Mouse (Mus musculus) lung, embryonic 16.5 days (tissue): Measurements from ENCODE around the gene Prkce. TPM values are rescaled to one million over a fixed set of nuclear protein-coding genes. Genes with fewer than 3 reads are reported as not detected.

Source experiments
- ATAC-seq: fragments of 200-750 bp; cut with Nextera tagmentation; 2 replicates; pipeline ENCODE4 v1.8.0; 2017; ENCODE audit warnings: low read depth, mild to moderate bottlenecking, moderate library complexity
- H3K27ac ChIP-seq: fragments of 300-500 bp; sonication (generic); 2 replicates; pipeline ENCODE4 v1.5.1; 2014; ENCODE audit warnings: mild to moderate bottlenecking, control low read depth, low read length
- H3K27me3 ChIP-seq: fragments of 300-500 bp; sonication (generic); 2 replicates; pipeline ENCODE4 v1.6.1; 2014; ENCODE audit warnings: low read depth, low read length, mixed read lengths; ENCODE audit not compliant: control insufficient read depth, insufficient read depth
- H3K36me3 ChIP-seq: fragments of 300-500 bp; sonication (generic); 2 replicates; pipeline ENCODE4 v1.6.1; 2014; ENCODE audit warnings: low read length; ENCODE audit not compliant: control insufficient read depth, insufficient read depth
- H3K4me1 ChIP-seq: fragments of 300-500 bp; sonication (generic); replicated peaks from 2 replicates; pipeline ENCODE4 v1.6.1; 2014; ENCODE audit warnings: low read length, mixed read lengths; ENCODE audit not compliant: control insufficient read depth, insufficient read depth
- H3K4me2 ChIP-seq: fragments of 300-500 bp; sonication (generic); 2 replicates; pipeline ENCODE4 v1.6.1; 2014; ENCODE audit warnings: low read depth, low read length, control low read depth
- H3K4me3 ChIP-seq: fragments of 300-500 bp; sonication (generic); 2 replicates; pipeline ENCODE4 v1.5.1; 2014; ENCODE audit warnings: mild to moderate bottlenecking, low read length, control low read depth
- H3K9ac ChIP-seq: fragments of 300-500 bp; sonication (generic); 2 replicates; pipeline ENCODE4 v1.6.1; 2014; ENCODE audit warnings: low read length, control low read depth
- H3K9me3 ChIP-seq: fragments of 300-500 bp; sonication (generic); 2 replicates; pipeline ENCODE4 v1.6.1; 2016; ENCODE audit warnings: low read length; ENCODE audit not compliant: control insufficient read depth
- WGBS: fragments of 180-500 bp; shearing (Covaris S2); extraction: QIAGEN DNeasy Blood & Tissue Kit; methylation state at CpG from one replicate; pipeline ENCODE4 v1.1.7; 2014; 5-methylcytosine and 5-hydroxymethylcytosine counted together
- polyA plus RNA-seq: library from polyadenylated mRNA; unstranded; fragments of >200 nt; fragmentation: Nextera tagmentation; extraction: Ambion mirVana; gene quantifications from 2 replicates; pipeline ENCODE4 v1.2.1, GENCODE M21; 2015

Gene Prkce
- polyA plus RNA-seq, 1 experiment from 2014 or later, result 4.9 TPM

DNA sequence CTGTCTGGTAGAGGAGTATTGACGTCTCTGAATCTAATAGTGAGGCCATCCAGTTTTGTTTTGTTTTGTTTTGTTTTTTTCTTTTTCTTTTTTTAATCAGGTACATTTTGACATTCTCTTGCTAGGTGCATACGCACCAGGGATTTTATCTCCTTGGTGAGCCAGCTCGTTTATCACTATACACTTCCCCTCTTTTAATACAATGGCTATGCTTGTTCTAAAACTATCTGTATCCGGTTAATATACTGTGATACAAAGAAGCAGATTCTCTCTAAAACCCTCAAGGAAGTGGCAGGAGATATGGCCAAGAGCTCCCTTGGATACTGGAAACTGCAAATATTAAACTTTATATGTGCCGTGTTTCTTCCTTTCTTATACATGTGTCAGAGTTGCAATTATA lies 319.1 kb downstream of the Prkce start:
- Histone ChIP-seq H3K9ac (no peak overlapping the region), H3K4me1 (no peaks in the 10 kb centered on the region), H3K27ac (no peak overlapping the region), H3K9me3 (no peaks in the 10 kb centered on the region), H3K4me3 (no peak overlapping the region), H3K27me3 (no peaks in the 10 kb centered on the region), H3K36me3 (no peaks in the 10 kb centered on the region), H3K4me2 (no peak overlapping the region)
- 73% methylated on average over 5 of the region's 5 CpGs for WGBS
- ATAC-seq, result no peak

DNA sequence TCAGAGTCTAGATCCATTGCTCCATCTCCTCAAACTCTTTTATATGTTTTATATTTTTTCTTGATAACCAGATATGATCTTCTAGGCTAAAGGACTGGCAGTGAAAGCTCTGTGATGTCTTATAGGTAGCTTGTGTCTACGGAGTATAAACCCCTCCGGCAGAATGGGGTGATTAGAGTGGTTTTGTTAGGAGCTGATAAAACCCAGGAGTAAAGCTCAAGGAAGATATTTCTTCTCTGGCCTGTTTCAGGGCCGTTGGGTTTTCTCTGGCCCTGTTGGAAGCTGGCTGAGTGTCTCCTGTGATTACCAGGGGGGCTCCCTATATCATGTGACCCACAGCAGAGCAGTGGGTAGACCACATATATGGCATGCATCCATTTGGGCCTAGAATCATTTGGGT lies 319.9 kb downstream of the Prkce start:
- no peak for ATAC-seq
- 80% methylated on average over 3 of the region's 3 CpGs for WGBS
- Histone ChIP-seq H3K9ac (no peak overlapping the region), H3K4me2 (no peak overlapping the region), H3K9me3 (no peaks in the 10 kb centered on the region), H3K36me3 (no peaks in the 10 kb centered on the region), H3K4me3 (no peak overlapping the region), H3K27me3 (no peaks in the 10 kb centered on the region), H3K4me1 (no peaks in the 10 kb centered on the region), H3K27ac (no peak overlapping the region)

DNA sequence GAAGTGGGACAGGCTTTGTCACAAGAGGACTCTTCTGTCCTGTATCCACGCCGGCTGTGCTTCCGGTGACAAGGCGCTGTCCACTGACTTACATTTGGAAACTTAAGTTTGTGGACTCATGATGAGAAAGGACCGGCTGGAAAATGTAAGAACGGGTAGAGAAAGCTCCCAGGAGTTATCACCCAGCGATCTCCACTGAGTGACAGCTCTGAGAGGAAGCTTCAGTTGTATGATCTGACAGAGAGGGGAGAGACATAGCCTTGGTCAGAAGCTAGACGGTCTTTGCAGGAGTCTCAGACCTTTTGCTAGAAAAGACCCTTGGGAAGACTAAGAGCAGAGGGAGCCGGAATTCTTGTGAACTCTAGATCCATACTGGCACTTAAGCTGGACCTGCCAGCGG lies 322.2 kb downstream of the Prkce start:
- WGBS, result 80% methylated on average over 10 of the region's 10 CpGs
- H3K9ac ChIP-seq, result no peak overlapping the region
- no peak overlapping the region for H3K4me2 ChIP-seq
- no peaks in the 10 kb centered on the region for H3K36me3 ChIP-seq
- no peaks in the 10 kb centered on the region for H3K4me1 ChIP-seq
- H3K27ac ChIP-seq, result no peak overlapping the region
- no peak overlapping the region for H3K4me3 ChIP-seq
- H3K9me3 ChIP-seq, result no peaks in the 10 kb centered on the region
- no peak for ATAC-seq
- H3K27me3 ChIP-seq, result no peaks in the 10 kb centered on the region

DNA sequence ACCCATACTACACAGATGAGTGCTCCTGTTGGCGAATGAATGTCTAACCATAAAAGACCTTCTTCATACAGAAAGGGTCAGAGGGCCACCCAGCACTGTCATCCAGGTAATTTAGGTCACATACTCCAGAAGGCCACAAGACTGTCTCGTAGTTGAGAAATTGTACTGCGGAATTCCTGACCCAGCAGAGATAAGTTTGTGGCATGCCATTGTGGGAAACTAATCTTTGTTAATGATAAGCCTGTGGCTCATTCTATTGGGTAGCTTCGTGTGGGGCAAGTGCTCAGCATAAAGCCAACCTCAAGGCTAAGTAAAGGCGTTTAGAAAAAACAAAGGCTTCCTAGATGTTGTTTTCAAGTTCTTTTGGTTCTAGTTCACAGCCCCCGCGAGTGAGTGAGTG lies 324.8 kb downstream of the Prkce start:
- no peaks in the 10 kb centered on the region for H3K9me3 ChIP-seq
- H3K4me3 ChIP-seq, result no peak overlapping the region
- ATAC-seq, result no peak
- H3K4me1 ChIP-seq, result no peaks in the 10 kb centered on the region
- H3K27ac ChIP-seq, result no peak overlapping the region
- H3K27me3 ChIP-seq, result no peaks in the 10 kb centered on the region
- no peak overlapping the region for H3K4me2 ChIP-seq
- no peak overlapping the region for H3K9ac ChIP-seq
- 0 out of 2 replicates have a peak, but pooled peaks cover 2% of the 10 kb centered on the region for H3K36me3 ChIP-seq
- WGBS, result 68% methylated on average over 7 of the region's 7 CpGs

DNA sequence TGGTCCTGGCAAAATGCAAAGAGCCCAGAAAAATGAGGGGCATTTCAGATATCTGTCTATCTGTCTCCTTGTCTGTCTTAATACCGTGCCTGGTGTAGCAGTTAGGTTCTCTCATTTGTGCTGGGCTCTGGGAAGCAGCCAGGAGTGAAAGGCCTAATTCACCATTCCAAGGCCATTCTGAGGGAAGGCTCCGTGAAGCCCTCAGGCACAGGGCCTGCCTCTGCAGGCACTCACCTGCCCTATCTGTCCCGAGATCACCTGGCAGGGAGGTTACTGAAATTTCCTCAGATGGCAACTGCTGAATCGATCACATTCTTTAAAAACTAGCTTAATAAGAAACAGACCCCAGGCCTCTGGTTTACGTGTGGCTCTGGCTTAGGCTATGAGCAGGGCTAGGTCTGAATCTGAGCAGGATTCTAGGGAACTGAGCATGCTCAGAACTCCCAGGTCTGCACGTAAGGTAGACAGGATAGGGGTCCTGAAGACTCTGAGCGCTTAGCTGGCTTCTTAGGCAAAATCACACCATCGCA lies 326.4 kb downstream of the Prkce start:
- Histone ChIP-seq H3K9me3 (no peaks in the 10 kb centered on the region), H3K4me1 (no peaks in the 10 kb centered on the region), H3K36me3 (0 out of 2 replicates have a peak, but pooled peaks cover 2% of the 10 kb centered on the region), H3K27ac (no peak overlapping the region), H3K4me3 (no peak overlapping the region), H3K9ac (no peak overlapping the region), H3K27me3 (no peaks in the 10 kb centered on the region), H3K4me2 (no peak overlapping the region)
- no peak for ATAC-seq
- WGBS, result 76% methylated on average over 8 of the region's 8 CpGs

DNA sequence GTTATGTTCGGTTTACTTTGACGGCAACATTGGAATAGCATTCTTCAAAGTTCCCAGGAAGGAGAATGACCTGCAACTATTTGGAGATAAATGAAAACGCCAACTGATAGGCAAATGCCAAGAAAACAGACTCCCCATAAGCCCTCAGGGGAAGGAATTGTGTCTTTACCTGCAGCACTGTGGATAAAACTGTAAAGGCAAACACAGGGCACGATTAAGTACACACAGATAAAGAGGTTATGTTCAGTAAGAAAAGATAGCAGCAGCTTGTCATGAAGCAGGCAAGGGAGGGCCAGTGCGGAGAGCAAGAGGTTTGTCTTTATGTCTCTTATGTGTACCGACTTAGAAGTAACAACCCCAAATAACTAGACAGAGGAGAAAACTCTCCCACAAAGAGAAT lies 326.9 kb downstream of the Prkce start:
- Histone ChIP-seq H3K36me3 (0 out of 2 replicates have a peak, but pooled peaks cover 2% of the 10 kb centered on the region), H3K4me2 (no peak overlapping the region), H3K4me1 (peaks cover 5% of the 10 kb centered on the region; the same call in 1 of the 2 replicates), H3K9me3 (no peaks in the 10 kb centered on the region), H3K27me3 (no peaks in the 10 kb centered on the region), H3K27ac (no peak overlapping the region), H3K4me3 (no peak overlapping the region), H3K9ac (no peak overlapping the region)
- ATAC-seq, result no peak
- 52% methylated on average over 6 of the region's 6 CpGs for WGBS

DNA sequence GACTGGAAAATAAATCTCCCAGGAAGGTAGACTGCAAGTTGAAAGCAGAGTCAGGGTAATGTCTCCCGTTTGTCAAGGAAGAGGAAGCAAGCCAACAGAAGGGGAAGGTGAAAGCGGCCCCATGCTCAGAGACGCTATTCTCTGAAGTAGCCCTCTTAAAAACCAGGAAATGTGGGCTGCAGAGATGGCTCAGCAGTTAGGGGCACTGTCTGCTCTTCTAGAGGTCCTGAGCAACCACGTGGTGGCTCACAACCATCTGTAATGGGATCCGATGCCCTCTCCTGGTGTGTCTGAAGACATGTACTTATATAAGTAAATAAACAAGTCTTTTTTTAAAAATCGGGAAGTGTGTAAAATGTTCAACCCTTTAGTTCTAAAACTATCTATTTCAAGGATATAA lies 327.3 kb downstream of the Prkce start:
- ATAC-seq, result no peak
- Histone ChIP-seq H3K4me1 (peaks cover 9% of the 10 kb centered on the region; the same call in 1 of the 2 replicates), H3K27me3 (no peaks in the 10 kb centered on the region), H3K4me3 (no peak overlapping the region), H3K36me3 (0 out of 2 replicates have a peak, but pooled peaks cover 2% of the 10 kb centered on the region), H3K4me2 (no peak overlapping the region), H3K9ac (no peak overlapping the region), H3K27ac (no peak overlapping the region), H3K9me3 (no peaks in the 10 kb centered on the region)
- 40% methylated on average over 6 of the region's 6 CpGs for WGBS

DNA sequence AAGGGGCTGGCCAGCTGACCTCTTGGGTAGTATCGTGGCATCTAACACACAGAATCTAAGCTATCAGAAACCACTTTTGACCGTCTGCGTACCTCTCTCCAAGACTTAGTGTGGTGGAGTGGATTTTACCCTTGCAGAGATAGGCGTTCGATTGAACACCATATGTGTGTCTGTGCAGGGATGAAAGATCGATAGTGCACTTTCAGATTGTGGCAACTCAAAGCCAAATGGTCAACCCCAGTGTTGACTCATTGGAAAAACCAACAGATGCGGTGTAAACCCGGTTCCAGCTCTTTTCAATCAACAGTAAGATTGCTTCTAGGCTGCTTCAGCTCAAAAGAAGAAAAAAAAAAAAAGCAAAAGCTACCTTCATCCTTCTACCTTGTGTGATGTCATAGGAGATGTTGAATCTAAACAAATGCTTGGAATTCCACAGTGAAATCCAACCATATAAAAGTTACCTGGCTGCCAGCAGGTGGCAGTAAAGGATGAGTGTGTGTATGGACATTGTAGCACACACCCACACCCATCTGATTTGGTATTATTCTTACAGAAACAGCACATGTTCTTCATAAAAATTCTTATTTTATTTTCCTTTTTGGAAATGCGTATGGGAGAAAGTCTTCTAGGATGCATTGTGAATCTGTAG lies 328.7 kb downstream of the Prkce start:
- ATAC-seq, result no peak
- no peak overlapping the region for H3K4me2 ChIP-seq
- H3K4me1 ChIP-seq, result peaks cover 14% of the 10 kb centered on the region
- H3K9me3 ChIP-seq, result no peaks in the 10 kb centered on the region
- H3K36me3 ChIP-seq, result 0 out of 2 replicates have a peak, but pooled peaks cover 2% of the 10 kb centered on the region
- H3K27ac ChIP-seq, result no peak overlapping the region
- 85% methylated on average over 9 of the region's 9 CpGs for WGBS
- H3K4me3 ChIP-seq, result no peak overlapping the region
- H3K9ac ChIP-seq, result no peak overlapping the region
- no peaks in the 10 kb centered on the region for H3K27me3 ChIP-seq

DNA sequence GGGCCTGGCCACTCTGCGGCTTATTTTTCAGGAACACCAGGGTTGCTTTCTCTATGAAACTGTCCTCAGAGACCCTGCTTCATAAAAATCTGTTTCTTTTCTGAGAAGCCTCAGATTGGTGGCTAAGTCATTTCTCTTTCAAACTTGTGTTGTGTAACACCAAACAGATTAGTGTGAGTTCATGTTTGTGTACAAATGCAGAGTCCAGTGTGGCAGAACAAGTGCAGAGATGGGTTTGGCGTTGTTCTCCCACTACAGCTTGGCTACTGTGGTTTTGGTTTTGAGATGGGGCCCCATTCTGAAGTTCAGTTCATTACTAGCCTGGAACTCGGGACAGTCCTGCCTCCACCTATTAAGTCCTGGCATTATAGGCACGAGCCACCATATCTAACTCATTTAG lies 329.7 kb downstream of the Prkce start:
- Histone ChIP-seq H3K27ac (no peak overlapping the region), H3K4me3 (no peak overlapping the region), H3K4me2 (no peak overlapping the region), H3K9ac (no peak overlapping the region), H3K9me3 (no peaks in the 10 kb centered on the region), H3K36me3 (0 out of 2 replicates have a peak, but pooled peaks cover 2% of the 10 kb centered on the region), H3K27me3 (no peaks in the 10 kb centered on the region), H3K4me1 (peaks cover 14% of the 10 kb centered on the region)
- WGBS, result 87% methylated on average over 4 of the region's 4 CpGs
- ATAC-seq, result no peak
